Mouse (Mus musculus) megakaryocyte, embryonic 14.5 days (primary cell): ENCODE results near the gene Zbtb45.

Source experiments
- FLI1 ChIP-seq: IDR thresholded peaks from 2 replicates; pipeline ENCODE4 v1.6.1; 2012; ENCODE audit warnings: low read length, inconsistent platforms, mixed read lengths
- GATA1 ChIP-seq: IDR thresholded peaks from 3 replicates; pipeline ENCODE4 v1.6.1; 2012; ENCODE audit warnings: mixed read lengths, low read length, inconsistent platforms, borderline replicate concordance

- TF ChIP-seq FLI1, result no peak
- no peak for TF ChIP-seq GATA1
Measured at GRCm38 (mm10) chr7:13010005-13010908, at the start of gene Zbtb45.
